Mouse (Mus musculus) layer of hippocampus, postnatal 10 days (tissue): ENCODE measurements at regions not wholly inside any gene's neighbourhood (a gene's known extent, or its start where the extent isn't known, plus 50 kb on each side); places are given as distances from the start of the nearest gene placed in this dataset.

Experiments
- DNase-seq, 2 experiments: peaks; one replicate each; pipeline ENCODE4 v3.0.0; 2021; ENCODE audit warnings: low spot score in 2 of 2

DNA sequence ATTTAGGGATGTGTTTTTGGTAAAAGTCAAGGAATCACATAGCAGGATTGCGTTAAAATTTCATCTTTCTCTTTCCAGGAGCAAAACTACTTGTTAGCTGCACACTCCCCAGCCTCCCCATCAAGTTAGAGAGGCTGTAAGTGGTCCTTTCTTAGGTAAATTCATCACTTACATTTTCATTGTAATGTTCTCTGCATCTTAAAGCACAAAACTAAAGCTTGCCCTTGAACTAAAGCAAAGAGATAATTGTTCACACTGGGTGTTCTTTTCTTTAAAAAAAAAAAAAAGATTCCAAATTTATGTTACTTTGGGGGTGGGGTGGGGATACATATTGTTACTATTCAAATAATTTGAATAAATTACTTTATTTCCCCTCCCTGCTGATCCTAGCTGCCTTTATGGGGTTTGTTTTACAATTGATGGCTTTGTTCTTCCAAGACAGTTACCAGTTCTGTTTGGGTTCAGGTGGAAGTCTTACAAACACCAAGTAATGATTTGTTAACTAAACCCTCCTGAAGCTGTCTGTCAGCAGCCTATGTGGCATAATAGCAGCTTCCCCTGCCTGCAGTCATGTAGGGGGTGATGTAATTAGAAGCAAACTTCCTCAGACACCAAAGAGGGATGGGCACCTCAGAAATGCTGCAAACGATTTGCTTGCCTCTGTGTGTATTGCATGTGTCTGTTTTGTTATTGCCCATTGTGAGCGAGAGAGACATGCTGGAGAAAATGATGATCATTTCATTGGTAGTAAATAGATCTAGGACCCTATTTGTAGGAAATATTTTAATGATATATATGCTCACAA lies 141.0 kb upstream of the Gm765 start:
- no peak for DNase-seq

DNA sequence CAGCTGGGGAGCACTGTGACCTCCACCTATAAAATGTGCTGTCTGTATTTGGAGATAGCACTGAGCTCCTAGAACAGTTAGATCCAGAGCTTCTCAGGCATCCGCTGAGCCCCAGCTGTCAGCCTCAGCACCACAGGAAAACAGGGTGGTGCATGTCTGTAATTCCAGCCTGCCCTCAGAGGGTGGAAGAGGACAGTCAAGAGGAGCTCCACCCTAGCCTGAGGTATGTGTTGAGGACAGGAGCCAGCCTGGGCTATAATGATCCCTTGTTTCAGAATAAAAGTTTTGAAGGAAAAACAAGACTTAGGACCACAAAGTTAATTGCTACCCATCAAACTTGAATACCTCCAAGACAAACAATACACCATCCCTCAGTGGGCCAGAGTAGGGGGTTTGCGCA lies 139.8 kb upstream of the Gm765 start:
- no peak for DNase-seq

DNA sequence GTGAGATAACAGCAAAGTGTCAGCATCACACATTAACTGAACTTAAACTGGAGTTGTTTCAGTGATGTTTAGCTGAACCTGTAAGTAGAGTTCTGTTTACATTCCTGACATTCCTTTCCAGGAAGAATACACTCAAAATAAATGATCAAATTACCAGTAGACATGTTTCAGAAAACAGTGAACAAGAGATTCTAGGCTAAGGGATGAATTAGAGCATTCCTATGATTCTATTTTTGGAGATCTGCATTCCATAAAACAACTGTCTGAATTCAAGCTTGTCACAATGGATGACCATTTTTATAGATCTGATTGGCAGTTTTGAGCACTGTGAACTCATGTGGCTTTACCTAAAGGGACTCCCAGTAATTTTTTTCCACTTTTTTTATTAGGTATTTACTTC lies 125.0 kb upstream of the Gm765 start:
- DNase-seq = no peak

- DNase-seq = no peak
Observed at GRCm38 (mm10) chr6:98452277-98452676, 109.7 kb upstream of the Gm765 start.

GRCm38 (mm10) chr6:98435676-98436075 lies 93.1 kb upstream of the Gm765 start:
- DNase-seq = no peak

- no peak for DNase-seq
Observed at GRCm38 (mm10) chr6:98433286-98433685, 90.7 kb upstream of the Gm765 start.

GRCm38 (mm10) chr6:98429120-98429519 lies 86.6 kb upstream of the Gm765 start:
- DNase-seq = no peak

GRCm38 (mm10) chr6:98402605-98403004 lies 60.1 kb upstream of the Gm765 start:
- DNase-seq = no peak

GRCm38 (mm10) chr6:98394589-98394988 lies 52.0 kb upstream of the Gm765 start:
- DNase-seq = no peak
